Mouse (Mus musculus) forebrain, embryonic 11.5 days (tissue): ENCODE results near the gene Myo9b. TPM values are rescaled to one million over a fixed set of nuclear protein-coding genes. Genes with fewer than 3 reads are reported as not detected.
"Not testable (repeated sequence)": the region's sequence is repeated elsewhere in the genome, so short reads cannot be mapped to it uniquely, and the experiment has no call there.

Experiments
- ATAC-seq: fragments of 200-750 bp; cut with Nextera tagmentation; replicated peaks from 2 replicates; pipeline ENCODE4 v1.8.0; 2017; ENCODE audit warnings: moderate TSS enrichment; ENCODE audit not compliant: low FRiP score
- DNase-seq: peaks from one replicate; pipeline ENCODE4 v3.0.0-alpha.2; 2017; ENCODE audit warnings: low spot score
- H3K27ac ChIP-seq: fragments of 300-500 bp; sonication (generic); 2 replicates; pipeline ENCODE4 v1.5.1; 2014; ENCODE audit warnings: low read depth, low read length
- H3K27me3 ChIP-seq: fragments of 300-500 bp; sonication (generic); 2 replicates; pipeline ENCODE4 v1.6.1; 2014; ENCODE audit warnings: mild to moderate bottlenecking, low read length, mixed read lengths; ENCODE audit not compliant: control insufficient read depth, insufficient read depth
- H3K36me3 ChIP-seq: fragments of 300-500 bp; sonication (generic); 2 replicates; pipeline ENCODE4 v1.6.1; 2014; ENCODE audit warnings: mild to moderate bottlenecking, low read length, moderate library complexity, mixed read lengths; ENCODE audit not compliant: control insufficient read depth, insufficient read depth
- H3K4me1 ChIP-seq: fragments of 300-500 bp; sonication (generic); replicated peaks from 2 replicates; pipeline ENCODE4 v1.6.1; 2014; ENCODE audit warnings: low read length, mixed read lengths; ENCODE audit not compliant: control insufficient read depth, insufficient read depth
- H3K4me2 ChIP-seq: fragments of 300-500 bp; sonication (generic); 2 replicates; pipeline ENCODE4 v1.6.1; 2014; ENCODE audit warnings: low read depth, mild to moderate bottlenecking, low read length, moderate library complexity, mixed read lengths; ENCODE audit not compliant: severe bottlenecking
- H3K4me3 ChIP-seq: fragments of 300-500 bp; sonication (generic); 2 replicates; pipeline ENCODE4 v1.5.1; 2014; ENCODE audit warnings: low read depth, low read length
- H3K9ac ChIP-seq: fragments of 300-500 bp; sonication (generic); 2 replicates; pipeline ENCODE4 v1.6.1; 2014; ENCODE audit warnings: low read length
- H3K9me3 ChIP-seq: fragments of 300-500 bp; sonication (generic); 2 replicates; pipeline ENCODE4 v1.6.1; 2016; ENCODE audit warnings: low read length, mixed read lengths; ENCODE audit not compliant: control insufficient read depth
- WGBS: fragments of 180-500 bp; shearing (Covaris S2); extraction: QIAGEN DNeasy Blood & Tissue Kit; methylation state at CpG from one replicate; pipeline ENCODE4 v1.1.7; 2014; 5-methylcytosine and 5-hydroxymethylcytosine counted together
- polyA plus RNA-seq: library from polyadenylated mRNA; unstranded; fragments of >200 nt; fragmentation: Nextera tagmentation; extraction: Ambion mirVana; gene quantifications from 2 replicates; pipeline ENCODE4 v1.2.1, GENCODE M21; 2014

Myo9b gene
- polyA plus RNA-seq, 1 experiment from 2014 or later, result 24.3 TPM

GRCm38 (mm10) chr8:71316486-71317031, 44.0 kb downstream of the Myo9b start:
- no peak overlapping the region for H3K9ac ChIP-seq
- no peak overlapping the region for H3K4me3 ChIP-seq
- ATAC-seq (no peak), DNase-seq (no peak)
- H3K27ac ChIP-seq, result no peak overlapping the region
- no peaks in the 10 kb centered on the region for H3K4me1 ChIP-seq
- no peaks in the 10 kb centered on the region; the same call in 1 of the 2 replicates for H3K36me3 ChIP-seq
- no peak overlapping the region for H3K4me2 ChIP-seq
- H3K9me3 ChIP-seq, result no peaks in the 10 kb centered on the region
- no peaks in the 10 kb centered on the region for H3K27me3 ChIP-seq

- not testable (repeated sequence) for H3K36me3 ChIP-seq
Measured at GRCm38 (mm10) chr8:71318610-71319009, 46.1 kb downstream of the Myo9b start.

GRCm38 (mm10) chr8:71319760-71320159, 47.2 kb downstream of the Myo9b start:
- not testable (repeated sequence) for H3K9me3 ChIP-seq, H3K36me3 ChIP-seq, H3K27ac ChIP-seq, H3K9ac ChIP-seq, DNase-seq, H3K4me1 ChIP-seq, H3K27me3 ChIP-seq, H3K4me3 ChIP-seq, ATAC-seq, H3K4me2 ChIP-seq
- 88% methylated on average over 2 of the region's 2 CpGs for whole genome bisulfite sequencing

More at GRCm38 (mm10) chr8:71318610-71319009, 46.1 kb downstream of the Myo9b start:
- H3K9me3 ChIP-seq, H3K27ac ChIP-seq, DNase-seq, H3K4me2 ChIP-seq, H3K9ac ChIP-seq, ATAC-seq, H3K27me3 ChIP-seq, H3K4me3 ChIP-seq, H3K4me1 ChIP-seq: not testable (repeated sequence)
- WGBS, result 93% methylated on average over 5 of the region's 5 CpGs

- no peak overlapping the region for H3K27ac ChIP-seq
- no peaks in the 10 kb centered on the region for H3K27me3 ChIP-seq
- DNase-seq (no peak), ATAC-seq (no peak)
- no peaks in the 10 kb centered on the region for H3K4me1 ChIP-seq
- H3K9ac ChIP-seq, result no peak overlapping the region
- H3K4me3 ChIP-seq, result no peak overlapping the region
- H3K4me2 ChIP-seq, result no peak overlapping the region
- WGBS, result 86% methylated on average over 3 of the region's 3 CpGs
- no peaks in the 10 kb centered on the region for H3K9me3 ChIP-seq
- H3K36me3 ChIP-seq, result peaks cover 4% of the 10 kb centered on the region; the same call in 1 of the 2 replicates
Measured at GRCm38 (mm10) chr8:71322939-71323338, 50.4 kb downstream of the Myo9b start.

GRCm38 (mm10) chr8:71324848-71325247, 52.3 kb downstream of the Myo9b start:
- no peak for DNase-seq

GRCm38 (mm10) chr8:71337834-71338233, 65.3 kb downstream of the Myo9b start:
- WGBS, result 92% methylated on average over 5 of the region's 6 CpGs

More at GRCm38 (mm10) chr8:71324848-71325247, 52.3 kb downstream of the Myo9b start:
- peaks cover 4% of the 10 kb centered on the region; the same call in 1 of the 2 replicates for H3K36me3 ChIP-seq
- H3K9ac ChIP-seq, result no peak overlapping the region
- H3K4me2 ChIP-seq, result no peak overlapping the region
- no peak for ATAC-seq
- H3K27ac ChIP-seq, result no peak overlapping the region
- no peaks in the 10 kb centered on the region for H3K27me3 ChIP-seq
- 95% methylated on average over 1 of the region's 1 CpGs for WGBS
- no peak overlapping the region for H3K4me3 ChIP-seq
- no peaks in the 10 kb centered on the region for H3K4me1 ChIP-seq
- H3K9me3 ChIP-seq, result no peaks in the 10 kb centered on the region

GRCm38 (mm10) chr8:71340625-71341024, 68.1 kb downstream of the Myo9b start:
- DNase-seq (no peak), ATAC-seq (no peak)
- no peak overlapping the region for H3K4me2 ChIP-seq
- H3K27ac ChIP-seq, result no peak overlapping the region
- 71% methylated on average over 5 of the region's 5 CpGs for WGBS
- H3K9me3 ChIP-seq, result no peaks in the 10 kb centered on the region
- H3K9ac ChIP-seq, result no peak overlapping the region
- no peaks in the 10 kb centered on the region; the same call in 1 of the 2 replicates for H3K36me3 ChIP-seq
- H3K4me3 ChIP-seq, result no peak overlapping the region
- H3K4me1 ChIP-seq, result no peaks in the 10 kb centered on the region
- H3K27me3 ChIP-seq, result no peaks in the 10 kb centered on the region

More at GRCm38 (mm10) chr8:71337834-71338233, 65.3 kb downstream of the Myo9b start:
- not testable (repeated sequence) for H3K27me3 ChIP-seq, H3K4me1 ChIP-seq, H3K9me3 ChIP-seq, H3K9ac ChIP-seq, ATAC-seq, H3K36me3 ChIP-seq, H3K27ac ChIP-seq, H3K4me3 ChIP-seq, DNase-seq, H3K4me2 ChIP-seq

- H3K9ac ChIP-seq, result no peak overlapping the region
- H3K27me3 ChIP-seq, result no peaks in the 10 kb centered on the region
- peaks cover 5% of the 10 kb centered on the region; the same call in 1 of the 2 replicates for H3K36me3 ChIP-seq
- H3K4me2 ChIP-seq, result no peak overlapping the region
- no peak for DNase-seq
- no peak overlapping the region for H3K27ac ChIP-seq
- H3K9me3 ChIP-seq, result no peaks in the 10 kb centered on the region
- 97% methylated on average over 1 of the region's 1 CpGs for WGBS
- ATAC-seq, result no peak
- H3K4me3 ChIP-seq, result no peak overlapping the region
- no peaks in the 10 kb centered on the region for H3K4me1 ChIP-seq
Measured at GRCm38 (mm10) chr8:71346581-71346980, 74.1 kb downstream of the Myo9b start.

GRCm38 (mm10) chr8:71351117-71351516, 78.6 kb downstream of the Myo9b start:
- no peak overlapping the region for H3K4me2 ChIP-seq
- no peak overlapping the region for H3K27ac ChIP-seq
- no peak overlapping the region for H3K9ac ChIP-seq
- DNase-seq (no peak), ATAC-seq (no peak)
- no peaks in the 10 kb centered on the region for H3K27me3 ChIP-seq
- H3K4me3 ChIP-seq, result no peak overlapping the region
- H3K4me1 ChIP-seq, result no peaks in the 10 kb centered on the region
- H3K36me3 ChIP-seq, result peaks cover 5% of the 10 kb centered on the region; the same call in 1 of the 2 replicates
- WGBS, result 84% methylated on average over 3 of the region's 3 CpGs
- no peaks in the 10 kb centered on the region for H3K9me3 ChIP-seq
